ENCODE assay signal across 27 mouse cellular contexts in genomic region chr15:61183291-61183690, GRCm38 (mm10).
A peak's percentile ranks its signal among the peaks of the same experiment; 100 is the strongest.
DNase-seq lines count a peak whose midpoint lies in the region; ATAC-seq lines count a peak whose summit lies in the region.
"Had no signal": no experiment of that assay in that cellular context is flagged by ENCODE, and none has a peak within 500 bp of the region (broad histone marks: within the 10 kb centered on the region; RNA-seq: fewer than 3 reads in every experiment).

No protein-coding gene starts in this region.

- H3K27me3 ChIP-seq in forebrain, embryonic 10.5 days (ENCODE audit: poor library complexity, severe bottlenecking), result peaks cover 41% of the 10 kb centered on the region
- H3K27me3 ChIP-seq in forebrain, embryonic 16.5 days (replicated peaks; ENCODE audit: control insufficient read depth, insufficient read depth, low read length), result no peaks in the 10 kb centered on the region
- no peaks in the 10 kb centered on the region for H3K27me3 ChIP-seq in kidney, embryonic 16.5 days (ENCODE audit: insufficient read depth, low read length)
- no peaks in the 10 kb centered on the region for H3K27me3 ChIP-seq in embryonic facial prominence, embryonic 10.5 days (replicated peaks; ENCODE audit: low read depth, poor library complexity, severe bottlenecking)
- H3K27me3 ChIP-seq in limb, embryonic 15.5 days, result no peaks in the 10 kb centered on the region
- H3K27me3 ChIP-seq: forebrain, embryonic 15.5 days; hindbrain, embryonic 12.5 days; lung, embryonic 15.5 days; neural tube, embryonic 12.5 days had no signal

- WGBS in forebrain, embryonic 10.5 days, result 9% methylated on average over 5 of the region's 5 CpGs
- WGBS in forebrain, embryonic 16.5 days, result 14% methylated on average over 5 of the region's 5 CpGs
- WGBS in kidney, embryonic 16.5 days, result 19% methylated on average over 5 of the region's 5 CpGs
- 15% methylated on average over 5 of the region's 5 CpGs for WGBS in embryonic facial prominence, embryonic 10.5 days
- WGBS in limb, embryonic 15.5 days, result 39% methylated on average over 5 of the region's 5 CpGs

- no peaks in the 10 kb centered on the region for H3K9me3 ChIP-seq in forebrain, embryonic 10.5 days
- no peaks in the 10 kb centered on the region for H3K9me3 ChIP-seq in forebrain, embryonic 16.5 days (ENCODE audit: control insufficient read depth, low read length)
- no peaks in the 10 kb centered on the region for H3K9me3 ChIP-seq in kidney, embryonic 16.5 days (ENCODE audit: low read length)
- H3K9me3 ChIP-seq in embryonic facial prominence, embryonic 10.5 days, result no peaks in the 10 kb centered on the region
- H3K9me3 ChIP-seq in limb, embryonic 15.5 days, result no peaks in the 10 kb centered on the region
- H3K9me3 ChIP-seq: forebrain, embryonic 15.5 days; hindbrain, embryonic 12.5 days; lung, embryonic 15.5 days; midbrain, embryonic 10.5 days; neural tube, embryonic 12.5 days had no signal

- peak overlapping the region; percentile 77 for H3K27ac ChIP-seq in forebrain, embryonic 10.5 days
- H3K27ac ChIP-seq in forebrain, embryonic 16.5 days (ENCODE audit: low read length), result no peak overlapping the region
- 0 out of 2 replicates have a peak overlapping the region, but pooled peaks have one; percentile 15 for H3K27ac ChIP-seq in kidney, embryonic 16.5 days (ENCODE audit: low read length)
- peak overlapping the region; percentile 78 for H3K27ac ChIP-seq in embryonic facial prominence, embryonic 10.5 days (replicated peaks)
- H3K27ac ChIP-seq in limb, embryonic 15.5 days, result peak overlapping the region; percentile 28; the same call in 1 of the 2 replicates
- H3K27ac ChIP-seq: forebrain, embryonic 15.5 days; gastrocnemius, adult 2 months; lung, embryonic 15.5 days; neural tube, embryonic 12.5 days had no signal

- H3K4me2 ChIP-seq in forebrain, embryonic 16.5 days (ENCODE audit: low read length), result no peak overlapping the region
- no peak overlapping the region for H3K4me2 ChIP-seq in kidney, embryonic 16.5 days (replicated peaks; ENCODE audit: low read depth, low read length)
- no peak overlapping the region for H3K4me2 ChIP-seq in limb, embryonic 15.5 days
- H3K4me2 ChIP-seq: forebrain, embryonic 15.5 days; heart, embryonic 11.5 days; hindbrain, embryonic 12.5 days; liver, embryonic 11.5 days; lung, embryonic 15.5 days; neural tube, embryonic 12.5 days had no signal

- H3K9ac ChIP-seq in forebrain, embryonic 16.5 days (replicated peaks; ENCODE audit: low read depth, low read length), result no peak overlapping the region
- H3K9ac ChIP-seq in kidney, embryonic 16.5 days (replicated peaks; ENCODE audit: low read length), result no peak overlapping the region
- no peak overlapping the region for H3K9ac ChIP-seq in limb, embryonic 15.5 days
- H3K9ac ChIP-seq: forebrain, embryonic 15.5 days; hindbrain, embryonic 12.5 days; lung, embryonic 15.5 days; neural tube, embryonic 12.5 days had no signal

- H3K36me3 ChIP-seq in forebrain, embryonic 10.5 days (replicated peaks), result no peaks in the 10 kb centered on the region
- no peaks in the 10 kb centered on the region for H3K36me3 ChIP-seq in forebrain, embryonic 16.5 days (ENCODE audit: control insufficient read depth, insufficient read depth)
- no peaks in the 10 kb centered on the region for H3K36me3 ChIP-seq in kidney, embryonic 16.5 days (ENCODE audit: insufficient read depth, low read length)
- no peaks in the 10 kb centered on the region for H3K36me3 ChIP-seq in embryonic facial prominence, embryonic 10.5 days (replicated peaks)
- no peaks in the 10 kb centered on the region for H3K36me3 ChIP-seq in limb, embryonic 15.5 days
- H3K36me3 ChIP-seq: forebrain, embryonic 15.5 days; hindbrain, embryonic 12.5 days; lung, embryonic 15.5 days; midbrain, embryonic 10.5 days; neural tube, embryonic 12.5 days had no signal

- H3K4me1 ChIP-seq in forebrain, embryonic 10.5 days, result peaks cover 29% of the 10 kb centered on the region
- 0 out of 2 replicates have a peak, but pooled peaks cover 3% of the 10 kb centered on the region for H3K4me1 ChIP-seq in forebrain, embryonic 16.5 days (replicated peaks; ENCODE audit: control insufficient read depth, insufficient read depth, low read length)
- peaks cover 16% of the 10 kb centered on the region for H3K4me1 ChIP-seq in kidney, embryonic 16.5 days (ENCODE audit: insufficient read depth, low read length)
- peaks cover 31% of the 10 kb centered on the region for H3K4me1 ChIP-seq in embryonic facial prominence, embryonic 10.5 days
- peaks cover 14% of the 10 kb centered on the region for H3K4me1 ChIP-seq in limb, embryonic 15.5 days
- H3K4me1 ChIP-seq: lung, embryonic 15.5 days had no signal

- no peak for ATAC-seq in forebrain, embryonic 16.5 days
- ATAC-seq in kidney, embryonic 16.5 days (ENCODE audit: low FRiP score, low TSS enrichment), result peak; percentile 67; the same call in 1 of the 2 replicates
- no peak for ATAC-seq in limb, embryonic 15.5 days (ENCODE audit: insufficient number of reproducible peaks, low FRiP score, low TSS enrichment, low read depth)
- ATAC-seq in CD4-positive, CD25-positive, alpha-beta regulatory T cell, adult 4 months, result no peak
- ATAC-seq: forebrain, embryonic 15.5 days had no signal

- no peak overlapping the region for H3K4me3 ChIP-seq in forebrain, embryonic 10.5 days
- H3K4me3 ChIP-seq in forebrain, embryonic 16.5 days (replicated peaks; ENCODE audit: low read length), result no peak overlapping the region
- H3K4me3 ChIP-seq in kidney, embryonic 16.5 days (ENCODE audit: low read length), result no peak overlapping the region
- H3K4me3 ChIP-seq in embryonic facial prominence, embryonic 10.5 days, result no peak overlapping the region
- no peak overlapping the region for H3K4me3 ChIP-seq in limb, embryonic 15.5 days
- H3K4me3 ChIP-seq: forebrain, embryonic 15.5 days; gastrocnemius, adult 2 months; hindbrain, embryonic 12.5 days; lung, embryonic 15.5 days; midbrain, embryonic 10.5 days; myocyte; neural tube, embryonic 12.5 days had no signal

- no peak for DNase-seq in forebrain, embryonic 10.5 days (ENCODE audit: extremely low spot score, low spot score)
- DNase-seq in kidney, adult 18-20 months, result no peak
- peak; percentile 71 for DNase-seq in embryonic facial prominence, embryonic 10.5 days (ENCODE audit: low spot score)
- DNase-seq in adrenal gland, postnatal 25 days, result no peak
- DNase-seq: adrenal gland, postnatal 36 days; cerebellum, adult 2 months; cerebellum, postnatal 14 days; gastrocnemius, adult 2 months; gastrocnemius, postnatal 36 days; heart, adult 18-20 months; heart, postnatal 36 days; kidney, adult 2 months; layer of hippocampus, adult 9-11 months; right cerebral cortex, postnatal 4 days; thymus, postnatal 14 days had no signal
